8 mouse cellular contexts compared by ENCODE assay signal in the genomic region with DNA sequence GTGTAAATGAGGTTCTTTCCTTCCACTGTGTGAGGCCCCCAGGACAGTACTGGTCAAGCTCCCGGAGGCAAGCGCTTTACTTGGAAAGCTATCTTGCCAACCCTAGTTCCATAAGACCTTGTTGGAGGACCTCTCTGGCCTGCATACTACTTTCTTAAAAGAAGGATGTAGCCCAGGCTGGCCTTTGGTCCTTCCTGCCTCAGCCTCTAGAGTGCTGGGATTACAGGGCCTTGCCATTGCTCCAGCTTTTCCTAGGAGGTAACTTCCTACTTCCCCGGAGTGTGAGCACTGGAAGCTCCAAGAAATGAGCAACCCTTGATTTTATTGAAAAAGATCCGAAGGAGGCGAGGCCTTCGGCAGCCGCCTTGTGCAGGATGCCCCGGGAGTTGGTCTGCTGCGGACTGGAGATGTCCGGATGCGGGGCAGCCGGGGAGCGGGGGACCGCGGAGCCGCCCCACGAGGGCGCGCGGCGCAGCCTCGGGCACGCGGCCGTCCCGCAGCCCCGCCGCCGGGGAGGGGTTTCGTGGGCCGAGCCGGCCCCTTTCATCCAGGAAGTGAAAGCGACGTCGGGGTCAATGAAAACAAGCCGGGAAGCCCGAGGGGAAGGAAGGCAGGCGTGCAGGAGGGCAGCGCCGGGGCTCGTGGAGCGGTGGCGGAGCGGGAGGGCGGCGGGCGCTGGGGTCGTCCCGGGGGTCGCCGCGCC. TPM values are rescaled to one million over a fixed set of nuclear protein-coding genes. Genes with fewer than 3 reads are reported as not detected.
DNase-seq lines count a peak whose midpoint lies in the region; ATAC-seq and TF ChIP-seq lines count a peak whose summit lies in the region.

TSS of gene Plekha3 (plus strand) at position 557 of the 703 bp plus-strand sequence.

- peak within 1 kb of the TSS; percentile 84 for H3K4me3 ChIP-seq in G1E (ENCODE audit: low read depth, low read length)
- H3K4me3 ChIP-seq in lung, embryonic 14.5 days (ENCODE audit: low read depth, low read length) = peak within 1 kb of the TSS; percentile 89

- peaks cover 49% of the 10 kb centered on the region for H3K4me1 ChIP-seq in G1E (ENCODE audit: insufficient read depth, low read depth, low read length)
- H3K4me1 ChIP-seq in lung, embryonic 14.5 days (ENCODE audit: insufficient read depth) = no peaks in the 10 kb centered on the region

- H3K9me3 ChIP-seq in G1E (replicated peaks) = no peaks in the 10 kb centered on the region
- no peaks in the 10 kb centered on the region for H3K9me3 ChIP-seq in lung, embryonic 14.5 days (ENCODE audit: low read depth, low read length)

- peak within 1 kb of the TSS; percentile 83 for H3K27ac ChIP-seq in lung, embryonic 14.5 days (ENCODE audit: low read depth)

- peaks cover 32% of the 10 kb centered on the region for H3K36me3 ChIP-seq in G1E (replicated peaks)
- H3K36me3 ChIP-seq in lung, embryonic 14.5 days (ENCODE audit: insufficient read depth) = no peaks in the 10 kb centered on the region

- no peak for TF ChIP-seq CTCF in G1E (IDR thresholded peaks at IDR 0.05; ENCODE audit: low read depth, low read length)
- TF ChIP-seq CTCF in lung, embryonic 14.5 days (IDR thresholded peaks at IDR 0.05; ENCODE audit: low read depth) = no peak

- ATAC-seq in G1E (ENCODE audit: extremely low read depth, insufficient number of reproducible peaks, low FRiP score, poor library complexity, severe bottlenecking) = peak; percentile 35
- ATAC-seq in lung, embryonic 14.5 days (ENCODE audit: insufficient read depth) = peak; percentile 80
- peak; percentile 42 for ATAC-seq in neutrophil, adult 5-6 weeks (ENCODE audit: extremely low read depth, insufficient number of reproducible peaks, low FRiP score, poor library complexity, severe bottlenecking)

- WGBS in lung, embryonic 14.5 days = 4% methylated on average over 50 of the region's 52 CpGs

- H3K9ac ChIP-seq in lung, embryonic 14.5 days = peak within 1 kb of the TSS; percentile 82

- no peaks in the 10 kb centered on the region for H3K27me3 ChIP-seq in G1E (ENCODE audit: insufficient read depth, low read length)
- no peaks in the 10 kb centered on the region for H3K27me3 ChIP-seq in lung, embryonic 14.5 days (ENCODE audit: insufficient read depth, low read length)

- peak; percentile 93 for DNase-seq in G1E (ENCODE audit: low spot score)
- peak; percentile 82 for DNase-seq in cerebellum, adult 8-10 months
- peak; percentile 72 for DNase-seq in forelimb bud, embryonic 11.5 days (ENCODE audit: low read depth, low spot score)
- peak; percentile 85 for DNase-seq in heart, postnatal 4 days
- DNase-seq in layer of hippocampus, adult 8-10 months (ENCODE audit: low spot score in 2 of 2) = peak; percentile 72 to 79
- peak; percentile 92 for DNase-seq in lung, embryonic 14.5 days
- peak; percentile 85 for DNase-seq in testis, postnatal 14 days (ENCODE audit: low spot score)

- peak within 1 kb of the TSS; percentile 69 for H3K4me2 ChIP-seq in lung, embryonic 14.5 days

RNA-seq across cellular contexts. Expression of gene Plekha3, which starts in this region (rescaled TPM):
- 28.8 and 30.5 TPM in 2 replicates for total RNA-seq in G1E (2014; fragmentation: Nextera tagmentation)
- total RNA-seq in G1E (2017) = 18.5 and 24.6 TPM in 2 replicates
- polyA plus RNA-seq in G1E (2012) = 2.7 and 3.3 TPM in 2 replicates
- 10 to 100 TPM; 21.5 to 22.5 TPM for total RNA-seq in heart, postnatal 4 days (2021)
- total RNA-seq in layer of hippocampus, adult 8-10 months (2022) = 10 to 100 TPM; 40.0 to 54.5 (median 45.7) TPM
- 13.8 and 14.1 TPM in 2 replicates for polyA plus RNA-seq in lung, embryonic 14.5 days (2014; fragmentation: Nextera tagmentation; extraction: Ambion mirVana)
- 24.1 and 35.6 TPM in 2 replicates for total RNA-seq in neutrophil, adult 5-6 weeks (2017)

Comparison
In these comparisons a context has a peak if more than half of its experiments do, and no peak if none do; other contexts are left out.
1. Peak in every context shown above with its lines: DNase-seq, ATAC-seq, H3K4me3 ChIP-seq and H3K27ac ChIP-seq.